Mouse (Mus musculus) urinary bladder, adult 18-20 months (tissue): ENCODE measurements at regions not wholly inside any gene's neighbourhood (a gene's known extent, or its start where the extent isn't known, plus 50 kb on each side); places are given as distances from the start of the nearest gene placed in this dataset.
"Not testable (repeated sequence)": the region's sequence is repeated elsewhere in the genome, so short reads cannot be mapped to it uniquely, and the experiment has no call there.

Source experiments
- DNase-seq, 2 experiments: peaks; one replicate each; pipeline ENCODE4 v3.0.0; 2022; ENCODE audit warnings: low spot score in 2 of 2, mixed read lengths in 2 of 2

- no peak for DNase-seq
These were observed 51.4 kb upstream of the Dlx2 start for GRCm38 (mm10) chr2:71597956-71598355.

- peak in 1 of 2 experiments; percentile 13 for DNase-seq
These were observed 51.8 kb upstream of the Dlx2 start for GRCm38 (mm10) chr2:71598368-71598767.

GRCm38 (mm10) chr2:71598778-71599177 is 52.2 kb upstream of the Dlx2 start:
- peak; percentile 65 to 68 for DNase-seq

- DNase-seq, result no peak
These were observed 53.7 kb upstream of the Dlx2 start for GRCm38 (mm10) chr2:71600213-71600612.

GRCm38 (mm10) chr2:71600999-71601398 is 54.4 kb upstream of the Dlx2 start:
- no peak for DNase-seq

GRCm38 (mm10) chr2:71603796-71604195 is 57.2 kb upstream of the Dlx2 start:
- not testable (repeated sequence) for DNase-seq

- DNase-seq, result no peak
These were observed 59.1 kb upstream of the Dlx2 start for GRCm38 (mm10) chr2:71605606-71606005.

GRCm38 (mm10) chr2:71607087-71607502 is 60.5 kb upstream of the Dlx2 start:
- DNase-seq, result no peak

- DNase-seq, result no peak
These were observed 66.7 kb upstream of the Dlx2 start for GRCm38 (mm10) chr2:71613216-71613615.

- DNase-seq, result no peak
These were observed 70.0 kb upstream of the Dlx2 start for GRCm38 (mm10) chr2:71616526-71616925.

- DNase-seq, result no peak
These were observed 74.9 kb upstream of the Dlx2 start for GRCm38 (mm10) chr2:71621458-71621857.

- DNase-seq, result peak in 1 of 2 experiments; percentile 19
These were observed 76.1 kb upstream of the Dlx2 start for GRCm38 (mm10) chr2:71622532-71623099.

GRCm38 (mm10) chr2:71623134-71623533 is 76.6 kb upstream of the Dlx2 start:
- no peak for DNase-seq

- DNase-seq, result no peak
These were observed 78.8 kb upstream of the Dlx2 start for GRCm38 (mm10) chr2:71625298-71625902.

GRCm38 (mm10) chr2:71626404-71626803 is 79.8 kb upstream of the Dlx2 start:
- peak in 1 of 2 experiments; percentile 33 for DNase-seq

- DNase-seq, result no peak
These were observed 80.7 kb upstream of the Dlx2 start for GRCm38 (mm10) chr2:71627097-71627755.

GRCm38 (mm10) chr2:71628821-71629220 is 82.3 kb upstream of the Dlx2 start:
- DNase-seq, result no peak

- no peak for DNase-seq
These were observed 83.0 kb upstream of the Dlx2 start for GRCm38 (mm10) chr2:71629301-71630142.

GRCm38 (mm10) chr2:71630143-71630463 is 83.5 kb upstream of the Dlx2 start:
- no peak for DNase-seq

GRCm38 (mm10) chr2:71633471-71633870 is 86.9 kb upstream of the Dlx2 start:
- no peak for DNase-seq

GRCm38 (mm10) chr2:71634471-71634870 is 87.9 kb upstream of the Dlx2 start:
- DNase-seq, result no peak

- no peak for DNase-seq
These were observed 89.6 kb upstream of the Dlx2 start for GRCm38 (mm10) chr2:71636134-71636533.
